Mouse (Mus musculus) heart, adult 2 months (tissue): Measurements from ENCODE around the gene Tmem266.

ENCODE experiments used
- CTCF ChIP-seq: fragments of 200-600 bp; IDR thresholded peaks from 2 replicates; pipeline ENCODE4 v1.8.1; 2022; ENCODE audit warnings: antibody characterized with exemption, mild to moderate bottlenecking, moderate library complexity
- EP300 ChIP-seq: fragments of 200-500 bp; IDR thresholded peaks from 2 replicates; pipeline ENCODE4 v1.6.1; 2011; ENCODE audit warnings: low read depth, low read length, control low read depth; ENCODE audit not compliant: insufficient read depth
- POLR2A ChIP-seq: fragments of 200-500 bp; IDR thresholded peaks from 2 replicates; pipeline ENCODE4 v1.6.1; 2011; ENCODE audit warnings: mild to moderate bottlenecking, low read depth, low read length, control low read depth; ENCODE audit not compliant: insufficient read depth

DNA sequence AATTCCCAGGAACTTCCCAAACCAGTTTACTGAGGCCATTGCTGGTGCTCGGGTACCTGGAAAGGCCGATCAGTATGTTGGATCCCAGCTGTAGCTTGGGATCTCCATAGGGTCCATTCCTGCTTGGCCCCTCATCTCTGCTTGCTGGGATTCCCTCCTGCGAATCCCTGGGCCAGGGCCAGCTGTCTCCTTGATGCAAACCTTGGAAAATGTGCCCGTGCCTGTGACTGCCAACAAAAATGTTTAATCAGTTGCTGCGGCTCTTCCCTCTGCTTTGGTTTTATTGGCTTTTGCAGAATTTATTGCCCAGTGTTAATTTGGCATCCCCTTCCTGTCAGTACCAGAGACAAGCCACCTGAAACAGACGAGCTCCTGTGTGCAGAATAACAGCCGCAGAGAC is 75.6 kb downstream of the Tmem266 start:
- TF ChIP-seq CTCF (no peak), POLR2A (no peak), EP300 (no peak)
